Mouse (Mus musculus): ENCODE measurements around the gene Abhd17b.
"Not testable (repeated sequence)": the region's sequence is repeated elsewhere in the genome, so short reads cannot be mapped to it uniquely, and the experiment has no call there.

GRCm38 (mm10) chr19:21628440-21628839 lies 24.5 kb upstream of the Abhd17b start:
- TF ChIP-seq CTCF (conservative IDR thresholded peaks at IDR 0.05; ENCODE audit: low read length); POU5F1 (IDR thresholded peaks at IDR 0.05; ENCODE audit: borderline replicate concordance, low read length); NANOG (IDR thresholded peaks at IDR 0.05; ENCODE audit: borderline replicate concordance, low read length): not testable (repeated sequence)

Measured in E14TG2a.4 (cell line).